Mouse (Mus musculus): ENCODE data around the gene Lig1.

Gene Lig1

DNA sequence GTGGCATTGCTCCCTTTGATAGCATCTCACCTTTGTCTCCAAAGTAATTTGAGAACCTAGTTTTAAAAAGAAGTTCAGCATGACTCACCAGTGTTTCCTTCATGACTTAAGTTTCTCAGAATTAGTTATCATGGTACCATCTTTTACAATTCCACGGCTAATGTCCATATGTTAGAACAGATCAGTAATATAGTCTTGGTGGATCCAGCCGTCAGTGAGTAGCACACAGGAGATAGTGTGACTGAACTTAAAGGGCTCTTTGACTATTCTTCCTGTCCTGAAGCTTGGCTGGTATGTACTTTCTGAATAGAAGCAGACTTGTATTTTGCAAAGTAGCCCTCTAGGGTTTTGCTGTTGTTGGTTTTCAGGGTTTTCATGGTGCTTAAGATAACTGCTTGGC, 32.3 kb downstream of the Lig1 start:
- no peak for ATAC-seq (ENCODE audit: insufficient number of reproducible peaks, low FRiP score, low TSS enrichment)

GRCm38 (mm10) chr7:13310493-13311199, 33.6 kb downstream of the Lig1 start:
- ATAC-seq (ENCODE audit: insufficient number of reproducible peaks, low FRiP score, low TSS enrichment) = no peak

- ATAC-seq (ENCODE audit: insufficient number of reproducible peaks, low FRiP score, low TSS enrichment) = no peak
Measured at GRCm38 (mm10) chr7:13311401-13311800, 34.3 kb downstream of the Lig1 start.

- no peak for ATAC-seq (ENCODE audit: insufficient number of reproducible peaks, low FRiP score, low TSS enrichment)
Measured at GRCm38 (mm10) chr7:13314095-13314597, 37.1 kb downstream of the Lig1 start.

DNA sequence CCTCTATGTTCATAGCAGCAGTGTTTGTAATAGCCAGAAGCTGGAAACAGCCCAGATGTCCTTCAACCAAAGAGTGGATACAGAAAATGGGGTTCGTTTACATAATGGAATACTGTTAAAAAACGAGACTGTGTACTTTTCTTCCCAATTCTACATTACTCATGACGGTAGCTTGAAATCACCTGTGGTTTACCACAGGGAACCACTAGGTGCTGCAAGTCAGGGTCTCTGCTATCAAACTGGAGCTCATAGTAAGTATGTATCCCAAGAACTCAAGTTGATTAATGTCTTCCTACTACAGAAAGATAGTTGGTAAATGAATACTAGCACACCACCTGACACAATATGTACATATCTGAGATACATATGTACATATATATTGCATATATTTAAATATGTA, 44.3 kb downstream of the Lig1 start:
- ATAC-seq (ENCODE audit: insufficient number of reproducible peaks, low FRiP score, low TSS enrichment) = no peak

DNA sequence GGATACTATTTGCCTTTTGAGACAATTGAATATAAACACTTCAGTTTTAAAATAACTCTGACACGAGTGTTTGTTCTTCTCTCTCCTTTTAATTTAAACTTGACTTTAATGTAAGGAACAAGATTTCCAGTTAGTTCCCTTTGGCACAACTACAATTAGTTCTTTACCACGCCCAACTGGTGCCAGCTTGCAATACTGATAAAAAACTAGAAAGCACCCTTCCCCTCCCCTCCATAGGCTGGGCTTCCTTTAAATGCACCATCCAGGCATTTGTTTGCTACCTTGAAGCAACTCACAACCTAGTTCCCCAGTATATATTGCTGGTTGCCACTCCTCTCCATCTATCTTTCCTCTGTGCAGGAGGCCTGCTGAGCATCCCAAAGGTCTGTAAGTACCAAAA, 47.2 kb downstream of the Lig1 start, which contains the start of gene Pla2g4c:
Gene Pla2g4c, plus strand, starts transcription at position 340 of the 400 bp plus-strand sequence.
- ATAC-seq (ENCODE audit: insufficient number of reproducible peaks, low FRiP score, low TSS enrichment) = no peak

- no peak for ATAC-seq (ENCODE audit: insufficient number of reproducible peaks, low FRiP score, low TSS enrichment)
Measured at GRCm38 (mm10) chr7:13330575-13330974, 53.5 kb downstream of the Lig1 start.

GRCm38 (mm10) chr7:13355943-13356342, 78.9 kb downstream of the Lig1 start:
- no peak for ATAC-seq (ENCODE audit: insufficient number of reproducible peaks, low FRiP score, low TSS enrichment)

Data from cerebellum, adult (tissue).